Mouse (Mus musculus): ENCODE results near the gene Fras1. TPM values are rescaled to one million over a fixed set of nuclear protein-coding genes. Genes with fewer than 3 reads are reported as not detected.
A peak's percentile ranks its signal among the peaks of the same experiment; 100 is the strongest.

The Fras1 gene
- total RNA-seq, 2 experiments from 2014 or later, result 22.0 to 22.5 TPM

GRCm38 (mm10) chr5:96795752-96796151 lies 422.0 kb downstream of the Fras1 start:
- no peak for DNase-seq (ENCODE audit: extremely low spot score in 1 of 2, low spot score in 2 of 2)
- intact Hi-C loops (cut with DNase I), result no loop called here

- no peak for DNase-seq (ENCODE audit: extremely low spot score in 1 of 2, low spot score in 2 of 2)
- intact Hi-C loops (cut with DNase I), result no loop called here
Measured at GRCm38 (mm10) chr5:96797465-96797864, 423.7 kb downstream of the Fras1 start.

- intact Hi-C loops (cut with DNase I), result no loop called here
- no peak for DNase-seq (ENCODE audit: extremely low spot score in 1 of 2, low spot score in 2 of 2)
Measured at GRCm38 (mm10) chr5:96799165-96799564, 425.4 kb downstream of the Fras1 start.

GRCm38 (mm10) chr5:96799969-96800368 lies 426.2 kb downstream of the Fras1 start:
- intact Hi-C loops (cut with DNase I), result no loop called here
- DNase-seq (ENCODE audit: extremely low spot score in 1 of 2, low spot score in 2 of 2), result no peak

GRCm38 (mm10) chr5:96802185-96802584 lies 428.4 kb downstream of the Fras1 start:
- intact Hi-C loops (cut with DNase I), result no loop called here
- peak in 1 of 2 experiments; percentile 40 for DNase-seq (ENCODE audit: extremely low spot score in 1 of 2, low spot score in 2 of 2)

GRCm38 (mm10) chr5:96803091-96803490 lies 429.3 kb downstream of the Fras1 start:
- intact Hi-C loops (cut with DNase I), result no loop called here

GRCm38 (mm10) chr5:96804304-96804703 lies 430.5 kb downstream of the Fras1 start:
- intact Hi-C loops (cut with DNase I), result no loop called here
- no peak for DNase-seq (ENCODE audit: extremely low spot score in 1 of 2, low spot score in 2 of 2)

More at GRCm38 (mm10) chr5:96803091-96803490, 429.3 kb downstream of the Fras1 start:
- DNase-seq (ENCODE audit: extremely low spot score in 1 of 2, low spot score in 2 of 2), result no peak

- intact Hi-C loops (cut with DNase I), result no loop called here
Measured at GRCm38 (mm10) chr5:96804813-96805212, 431.1 kb downstream of the Fras1 start.

GRCm38 (mm10) chr5:96810620-96811019 lies 436.9 kb downstream of the Fras1 start:
- no peak for DNase-seq (ENCODE audit: extremely low spot score in 1 of 2, low spot score in 2 of 2)
- intact Hi-C loops (cut with DNase I), result no loop called here

More at GRCm38 (mm10) chr5:96804813-96805212, 431.1 kb downstream of the Fras1 start:
- DNase-seq (ENCODE audit: extremely low spot score in 1 of 2, low spot score in 2 of 2), result no peak

GRCm38 (mm10) chr5:96824769-96825327 lies 451.1 kb downstream of the Fras1 start:
- intact Hi-C loops (cut with DNase I), result no loop called here
- no peak for DNase-seq (ENCODE audit: extremely low spot score in 1 of 2, low spot score in 2 of 2)

- no peak for DNase-seq (ENCODE audit: extremely low spot score in 1 of 2, low spot score in 2 of 2)
- intact Hi-C loops (cut with DNase I), result no loop called here
Measured at GRCm38 (mm10) chr5:96827176-96827575, 453.4 kb downstream of the Fras1 start.

Other genes starting within 250 kb of the Fras1 start
- gene Cnot6l, start 209.8 kb upstream of the Fras1 start, total RNA-seq (2021), result 10 to 100 TPM; 66.1 to 78.1 TPM
- gene Mrpl1, start 164.5 kb upstream of the Fras1 start, total RNA-seq (2021), result 10 to 100 TPM; 13.8 to 15.8 TPM

All from left cerebral cortex, postnatal 10 days (tissue).